Mouse (Mus musculus) ES-E14 (cell line): ENCODE measurements around the gene Dnaic2.

Experiments
- CHD2 ChIP-seq: IDR thresholded peaks from 2 replicates; pipeline ENCODE4 v1.6.1; 2014; ENCODE audit warnings: mild to moderate bottlenecking, low read depth, low read length, inconsistent platforms
- HCFC1 ChIP-seq: IDR thresholded peaks from 2 replicates; pipeline ENCODE4 v1.6.1; 2012; ENCODE audit warnings: low read length, inconsistent platforms, borderline replicate concordance; ENCODE audit not compliant: insufficient read depth
- MAFK ChIP-seq: IDR thresholded peaks from 2 replicates; pipeline ENCODE4 v1.6.1; 2014; ENCODE audit warnings: mild to moderate bottlenecking, low read depth, low read length, inconsistent platforms; ENCODE audit not compliant: insufficient read depth
- ZC3H11A ChIP-seq: IDR thresholded peaks from 2 replicates; pipeline ENCODE4 v1.6.1; 2012; ENCODE audit warnings: low read depth, mild to moderate bottlenecking, inconsistent platforms, low read length, borderline replicate concordance
- ZNF384 ChIP-seq: IDR thresholded peaks from 2 replicates; pipeline ENCODE4 v1.6.1; 2012; ENCODE audit warnings: low read depth, low read length, inconsistent platforms

- TF ChIP-seq ZNF384 (no peak), HCFC1 (no peak), CHD2 (no peak), MAFK (no peak), ZC3H11A (no peak)
These were observed 33.8 kb upstream of the Dnaic2 start for GRCm38 (mm10) chr11:114693456-114693855.
